Mouse (Mus musculus) forebrain, postnatal 0 days (tissue): ENCODE results near the gene Mid1. TPM values are rescaled to one million over a fixed set of nuclear protein-coding genes. Genes with fewer than 3 reads are reported as not detected.

Experiments
- ATAC-seq: fragments of 200-750 bp; cut with Nextera tagmentation; 2 replicates; pipeline ENCODE4 v1.8.0; 2017; ENCODE audit warnings: mild to moderate bottlenecking, moderate library complexity
- DNase-seq: peaks from one replicate; pipeline ENCODE4 v3.0.0-alpha.2; 2015
- H3K27ac ChIP-seq: fragments of 300-500 bp; sonication (generic); 2 replicates; pipeline ENCODE4 v1.5.1; 2014; ENCODE audit warnings: low read depth, mild to moderate bottlenecking, antibody characterized with exemption, low read length, moderate library complexity, mixed read lengths
- H3K27me3 ChIP-seq: fragments of 300-500 bp; sonication (generic); 2 replicates; pipeline ENCODE4 v1.6.1; 2014; ENCODE audit warnings: mild to moderate bottlenecking, low read length, mixed read lengths; ENCODE audit not compliant: insufficient read depth
- H3K36me3 ChIP-seq: fragments of 300-500 bp; sonication (generic); 2 replicates; pipeline ENCODE4 v1.6.1; 2014; ENCODE audit warnings: mild to moderate bottlenecking, moderate library complexity; ENCODE audit not compliant: insufficient read depth
- H3K4me1 ChIP-seq: fragments of 300-500 bp; sonication (generic); 2 replicates; pipeline ENCODE4 v1.6.1; 2014; ENCODE audit warnings: antibody characterized with exemption; ENCODE audit not compliant: insufficient read depth
- H3K4me2 ChIP-seq: fragments of 300-500 bp; sonication (generic); 2 replicates; pipeline ENCODE4 v1.6.1; 2014; ENCODE audit warnings: low read depth, mild to moderate bottlenecking, moderate library complexity
- H3K4me3 ChIP-seq: fragments of 300-500 bp; sonication (generic); 2 replicates; pipeline ENCODE4 v1.5.1; 2014; ENCODE audit warnings: low read depth, low read length, mixed read lengths
- H3K9ac ChIP-seq: fragments of 300-500 bp; sonication (generic); 2 replicates; pipeline ENCODE4 v1.6.1; 2014; ENCODE audit warnings: mild to moderate bottlenecking
- H3K9me3 ChIP-seq: fragments of 300-500 bp; sonication (generic); 2 replicates; pipeline ENCODE4 v1.6.1; 2016; ENCODE audit warnings: low read length
- CTCF ChIP-seq: sonication (generic); IDR thresholded peaks from 2 replicates; pipeline ENCODE4 v1.5.1; 2016; ENCODE audit warnings: antibody characterized with exemption, control low read depth, low read depth
- WGBS: fragments of 180-500 bp; shearing (Covaris S2); extraction: QIAGEN DNeasy Blood & Tissue Kit; methylation state at CpG from one replicate; pipeline ENCODE4 v1.1.7; 2014; 5-methylcytosine and 5-hydroxymethylcytosine counted together
- polyA plus RNA-seq: library from polyadenylated mRNA; unstranded; fragments of >200 nt; fragmentation: Nextera tagmentation; extraction: Ambion mirVana; gene quantifications from 2 replicates; pipeline ENCODE4 v1.2.1, GENCODE M21; 2015
- total RNA-seq: library from RNA; depleted of rRNA; stranded (reverse); fragments of >200 nt; gene quantifications from 2 replicates; pipeline ENCODE4 v1.2.3, GENCODE M21; 2014

The Mid1 gene
- total and polyA plus RNA-seq, 2 experiments from 2014 or later, result 4.2 to 5.7 TPM

- no peak overlapping the region for H3K4me3 ChIP-seq
- no peaks in the 10 kb centered on the region for H3K27me3 ChIP-seq
- H3K9ac ChIP-seq, result no peak overlapping the region
- no peak overlapping the region for H3K27ac ChIP-seq
- no peak for DNase-seq
- 0 out of 2 replicates have a peak, but pooled peaks cover 4% of the 10 kb centered on the region for H3K4me1 ChIP-seq
- ATAC-seq, result 0 out of 2 replicates have a peak, but pooled peaks have one; percentile 25
- H3K36me3 ChIP-seq, result no peaks in the 10 kb centered on the region
- H3K9me3 ChIP-seq, result no peaks in the 10 kb centered on the region
- TF ChIP-seq CTCF, result no peak
- WGBS, result 42% methylated on average over 1 of the region's 1 CpGs
- no peak overlapping the region for H3K4me2 ChIP-seq
These were observed 238.4 kb downstream of the Mid1 start for GRCm38 (mm10) chrX:169923417-169923816.

GRCm38 (mm10) chrX:169925600-169925999 lies 240.6 kb downstream of the Mid1 start:
- Histone ChIP-seq H3K4me1 (0 out of 2 replicates have a peak, but pooled peaks cover 4% of the 10 kb centered on the region), H3K9ac (no peak overlapping the region), H3K4me2 (no peak overlapping the region), H3K36me3 (no peaks in the 10 kb centered on the region), H3K4me3 (no peak overlapping the region), H3K27me3 (no peaks in the 10 kb centered on the region), H3K27ac (no peak overlapping the region), H3K9me3 (no peaks in the 10 kb centered on the region)
- TF ChIP-seq CTCF, result no peak
- DNase-seq (peak; percentile 37), ATAC-seq (peak; percentile 68)
- 23% methylated on average over 7 of the region's 7 CpGs for WGBS

GRCm38 (mm10) chrX:169927110-169927817 lies 242.3 kb downstream of the Mid1 start:
- no peak overlapping the region for H3K4me3 ChIP-seq
- no peaks in the 10 kb centered on the region for H3K27me3 ChIP-seq
- no peak overlapping the region for H3K27ac ChIP-seq
- peak; percentile 25 for DNase-seq
- TF ChIP-seq CTCF, result no peak
- peak; percentile 29 for ATAC-seq
- H3K9ac ChIP-seq, result no peak overlapping the region
- H3K9me3 ChIP-seq, result no peaks in the 10 kb centered on the region
- H3K4me1 ChIP-seq, result 0 out of 2 replicates have a peak, but pooled peaks cover 4% of the 10 kb centered on the region
- no peaks in the 10 kb centered on the region for H3K36me3 ChIP-seq
- 46% methylated on average over 28 of the region's 28 CpGs for WGBS
- H3K4me2 ChIP-seq, result peak overlapping the region; percentile 13; the same call in 1 of the 2 replicates

GRCm38 (mm10) chrX:169930868-169931267 lies 245.9 kb downstream of the Mid1 start:
- Histone ChIP-seq H3K4me1 (no peaks in the 10 kb centered on the region), H3K9ac (no peak overlapping the region), H3K4me3 (no peak overlapping the region), H3K4me2 (no peak overlapping the region), H3K27ac (no peak overlapping the region), H3K27me3 (no peaks in the 10 kb centered on the region), H3K9me3 (no peaks in the 10 kb centered on the region), H3K36me3 (no peaks in the 10 kb centered on the region)
- ATAC-seq, result no peak
- 61% methylated on average over 2 of the region's 2 CpGs for WGBS
- no peak for TF ChIP-seq CTCF
- no peak for DNase-seq

GRCm38 (mm10) chrX:169933228-169933627 lies 248.2 kb downstream of the Mid1 start:
- H3K4me3 ChIP-seq, result no peak overlapping the region
- 68% methylated on average over 3 of the region's 3 CpGs for WGBS

GRCm38 (mm10) chrX:169937119-169937719 lies 252.2 kb downstream of the Mid1 start:
- DNase-seq (no peak), ATAC-seq (no peak)
- H3K4me2 ChIP-seq, result no peak overlapping the region
- H3K9ac ChIP-seq, result no peak overlapping the region
- no peak overlapping the region for H3K4me3 ChIP-seq
- no peaks in the 10 kb centered on the region for H3K36me3 ChIP-seq
- no peak for TF ChIP-seq CTCF
- 49% methylated on average over 5 of the region's 5 CpGs for WGBS
- H3K4me1 ChIP-seq, result no peaks in the 10 kb centered on the region
- H3K27ac ChIP-seq, result no peak overlapping the region
- no peaks in the 10 kb centered on the region for H3K9me3 ChIP-seq
- no peaks in the 10 kb centered on the region for H3K27me3 ChIP-seq

More at GRCm38 (mm10) chrX:169933228-169933627, 248.2 kb downstream of the Mid1 start:
- no peaks in the 10 kb centered on the region for H3K4me1 ChIP-seq
- no peak overlapping the region for H3K4me2 ChIP-seq
- H3K9me3 ChIP-seq, result no peaks in the 10 kb centered on the region
- no peaks in the 10 kb centered on the region for H3K27me3 ChIP-seq
- DNase-seq, result no peak
- no peak overlapping the region for H3K9ac ChIP-seq
- H3K36me3 ChIP-seq, result no peaks in the 10 kb centered on the region
- TF ChIP-seq CTCF, result no peak
- H3K27ac ChIP-seq, result no peak overlapping the region
- no peak for ATAC-seq

GRCm38 (mm10) chrX:169940531-169940930 lies 255.5 kb downstream of the Mid1 start:
- no peak overlapping the region for H3K4me2 ChIP-seq
- H3K36me3 ChIP-seq, result no peaks in the 10 kb centered on the region
- no peak for ATAC-seq
- 88% methylated on average over 4 of the region's 4 CpGs for WGBS
- H3K4me3 ChIP-seq, result no peak overlapping the region
- no peak for DNase-seq
- H3K27me3 ChIP-seq, result no peaks in the 10 kb centered on the region
- no peak overlapping the region for H3K9ac ChIP-seq
- no peaks in the 10 kb centered on the region for H3K9me3 ChIP-seq
- H3K27ac ChIP-seq, result no peak overlapping the region
- TF ChIP-seq CTCF, result no peak
- no peaks in the 10 kb centered on the region for H3K4me1 ChIP-seq
